Mouse (Mus musculus) limb, embryonic 14.5 days (tissue): ENCODE data around the gene Fkbp15. TPM values are rescaled to one million over a fixed set of nuclear protein-coding genes. Genes with fewer than 3 reads are reported as not detected.

ENCODE experiments used
- ATAC-seq: fragments of 200-750 bp; cut with Nextera tagmentation; 2 replicates; pipeline ENCODE4 v1.8.0; 2017; ENCODE audit warnings: low read depth, moderate number of reproducible peaks, moderate TSS enrichment; ENCODE audit not compliant: low FRiP score
- DNase-seq: peaks from one replicate; pipeline ENCODE4 v3.0.0-alpha.2; 2015; ENCODE audit warnings: low spot score
- H3K27ac ChIP-seq: fragments of 300-500 bp; sonication (generic); replicated peaks from 2 replicates; pipeline ENCODE4 v1.5.1; 2014; ENCODE audit warnings: low read depth, mild to moderate bottlenecking, low read length, moderate library complexity, mixed read lengths
- H3K27me3 ChIP-seq: fragments of 300-500 bp; sonication (generic); 2 replicates; pipeline ENCODE4 v1.6.1; 2014; ENCODE audit warnings: low read length, mixed read lengths; ENCODE audit not compliant: control insufficient read depth, insufficient read depth
- H3K36me3 ChIP-seq: fragments of 300-500 bp; sonication (generic); 2 replicates; pipeline ENCODE4 v1.6.1; 2014; ENCODE audit warnings: mild to moderate bottlenecking, low read length, moderate library complexity, mixed read lengths; ENCODE audit not compliant: control insufficient read depth, insufficient read depth
- H3K4me1 ChIP-seq: fragments of 300-500 bp; sonication (generic); 2 replicates; pipeline ENCODE4 v1.6.1; 2014; ENCODE audit warnings: antibody characterized with exemption, low read length, mixed read lengths; ENCODE audit not compliant: control insufficient read depth, insufficient read depth
- H3K4me2 ChIP-seq: fragments of 300-500 bp; sonication (generic); replicated peaks from 2 replicates; pipeline ENCODE4 v1.6.1; 2014; ENCODE audit warnings: low read depth, mild to moderate bottlenecking, low read length, moderate library complexity; ENCODE audit not compliant: severe bottlenecking
- H3K4me3 ChIP-seq: fragments of 300-500 bp; sonication (generic); replicated peaks from 2 replicates; pipeline ENCODE4 v1.5.1; 2014; ENCODE audit warnings: low read length
- H3K9ac ChIP-seq: fragments of 300-500 bp; sonication (generic); 2 replicates; pipeline ENCODE4 v1.6.1; 2014; ENCODE audit warnings: mild to moderate bottlenecking, low read depth, low read length, moderate library complexity; ENCODE audit not compliant: severe bottlenecking
- H3K9me3 ChIP-seq: fragments of 300-500 bp; sonication (generic); 2 replicates; pipeline ENCODE4 v1.6.1; 2016; ENCODE audit warnings: low read length; ENCODE audit not compliant: control insufficient read depth
- POLR2A ChIP-seq: fragments of 200-500 bp; IDR thresholded peaks from 2 replicates; pipeline ENCODE4 v1.8.0; 2012; ENCODE audit warnings: inconsistent platforms, mild to moderate bottlenecking, moderate library complexity, borderline replicate concordance; ENCODE audit not compliant: insufficient read depth, insufficient read length; ENCODE audit errors: extremely low read depth
- WGBS: fragments of 180-500 bp; shearing (Covaris S2); extraction: QIAGEN DNeasy Blood & Tissue Kit; methylation state at CpG from one replicate; pipeline ENCODE4 v1.1.7; 2014; 5-methylcytosine and 5-hydroxymethylcytosine counted together
- polyA plus RNA-seq, 2 experiments: library from polyadenylated mRNA; depleted of rRNA in 1 of 2; stranded (reverse) in 1 of 2; unstranded in 1 of 2; fragments of >200 nt; fragmentation: Nextera tagmentation in 1 of 2; extraction: Ambion mirVana in 1 of 2; gene quantifications; 2 replicates each; pipeline versions ENCODE4 v1.2.1 to v1.2.3; 2012 to 2014

Fkbp15 gene
- polyA plus RNA-seq, 2 experiments: 24.1 to 29.6 TPM

GRCm38 (mm10) chr4:62345827-62346226 is 14.5 kb downstream of the Fkbp15 start:
- H3K4me3 ChIP-seq: no peak overlapping the region
- H3K36me3 ChIP-seq: peaks cover 40% of the 10 kb centered on the region
- DNase-seq (no peak), ATAC-seq (no peak)
- no peak overlapping the region for H3K27ac ChIP-seq
- no peaks in the 10 kb centered on the region for H3K27me3 ChIP-seq
- H3K4me1 ChIP-seq: no peaks in the 10 kb centered on the region
- H3K4me2 ChIP-seq: no peak overlapping the region
- H3K9me3 ChIP-seq: no peaks in the 10 kb centered on the region
- no peak overlapping the region for H3K9ac ChIP-seq
- no peak for TF ChIP-seq POLR2A
- WGBS: 86% methylated on average over 4 of the region's 4 CpGs

GRCm38 (mm10) chr4:62344000-62344399 is 16.3 kb downstream of the Fkbp15 start:
- TF ChIP-seq POLR2A: no peak
- peaks cover 44% of the 10 kb centered on the region for H3K36me3 ChIP-seq
- DNase-seq: no peak
- no peak for ATAC-seq
- H3K4me2 ChIP-seq: no peak overlapping the region
- H3K27ac ChIP-seq: no peak overlapping the region
- H3K9ac ChIP-seq: no peak overlapping the region
- H3K4me3 ChIP-seq: no peak overlapping the region
- no peaks in the 10 kb centered on the region for H3K4me1 ChIP-seq
- no peaks in the 10 kb centered on the region for H3K27me3 ChIP-seq
- no peaks in the 10 kb centered on the region for H3K9me3 ChIP-seq
- WGBS: 94% methylated on average over 1 of the region's 1 CpGs

GRCm38 (mm10) chr4:62338536-62338935 is 21.8 kb downstream of the Fkbp15 start:
- Histone ChIP-seq H3K27me3 (no peaks in the 10 kb centered on the region), H3K9me3 (no peaks in the 10 kb centered on the region), H3K36me3 (peaks cover 57% of the 10 kb centered on the region), H3K4me3 (no peak overlapping the region), H3K4me2 (no peak overlapping the region), H3K9ac (no peak overlapping the region), H3K27ac (no peak overlapping the region), H3K4me1 (no peaks in the 10 kb centered on the region)
- ATAC-seq (no peak), DNase-seq (no peak)
- no peak for TF ChIP-seq POLR2A
- 86% methylated on average over 5 of the region's 5 CpGs for WGBS

GRCm38 (mm10) chr4:62331977-62332376 is 28.4 kb downstream of the Fkbp15 start:
- 88% methylated on average over 5 of the region's 5 CpGs for WGBS
- no peak for DNase-seq
- peaks cover 70% of the 10 kb centered on the region for H3K36me3 ChIP-seq
- H3K4me1 ChIP-seq: no peaks in the 10 kb centered on the region
- no peak overlapping the region for H3K4me2 ChIP-seq
- H3K4me3 ChIP-seq: no peak overlapping the region
- H3K27me3 ChIP-seq: no peaks in the 10 kb centered on the region
- H3K9me3 ChIP-seq: no peaks in the 10 kb centered on the region
- TF ChIP-seq POLR2A: no peak
- H3K27ac ChIP-seq: no peak overlapping the region
- ATAC-seq: no peak
- H3K9ac ChIP-seq: no peak overlapping the region

- Histone ChIP-seq H3K9ac (no peak overlapping the region), H3K36me3 (peaks cover 77% of the 10 kb centered on the region), H3K9me3 (no peaks in the 10 kb centered on the region), H3K4me1 (no peaks in the 10 kb centered on the region), H3K4me2 (no peak overlapping the region), H3K4me3 (no peak overlapping the region), H3K27ac (no peak overlapping the region), H3K27me3 (no peaks in the 10 kb centered on the region)
- no peak for TF ChIP-seq POLR2A
- DNase-seq (no peak), ATAC-seq (no peak)
- WGBS: 88% methylated on average over 6 of the region's 6 CpGs
Observed at GRCm38 (mm10) chr4:62328941-62329660, 31.2 kb downstream of the Fkbp15 start.
